Mouse (Mus musculus): ENCODE results near the gene Btk. TPM values are rescaled to one million over a fixed set of nuclear protein-coding genes. Genes with fewer than 3 reads are reported as not detected.

The Btk gene
- polyA plus RNA-seq (2017; shearing (Covaris generic)), result not detected

GRCm38 (mm10) chrX:134582888-134583669 is at the start of gene Btk:
TSS of gene Btk (minus strand) at chrX:134583570.

GRCm38 (mm10) chrX:134600659-134601379 is 17.4 kb upstream of the Btk start, which contains the start of the genes Gla and Hnrnph2:
TSS of gene Gla (minus strand) at chrX:134601125.
TSS of gene Hnrnph2 (plus strand) at chrX:134601179.

GRCm38 (mm10) chrX:134585103-134586002 is 2.0 kb upstream of the Btk start, which contains the start of gene Rpl36a:
TSS of gene Rpl36a (plus strand) at chrX:134585654.

GRCm38 (mm10) chrX:134541145-134541954 is 42.0 kb downstream of the Btk start, which contains the start of gene Timm8a1:
TSS of gene Timm8a1 (minus strand) at chrX:134541865.

Other genes with a start within 250 kb of the Btk start
- gene Drp2, start 179.0 kb downstream of the Btk start, polyA plus RNA-seq (2017; shearing (Covaris generic)), result not detected
- not detected for gene Taf7l, start 107.1 kb downstream of the Btk start, polyA plus RNA-seq (2017; shearing (Covaris generic))
- 16.9 TPM for gene Timm8a1, start 41.7 kb downstream of the Btk start, polyA plus RNA-seq (2017; shearing (Covaris generic))
- gene Rpl36a, start 2.1 kb upstream of the Btk start, polyA plus RNA-seq (2017; shearing (Covaris generic)), result 286 TPM
- 30.9 TPM for gene Gla, start 17.6 kb upstream of the Btk start, polyA plus RNA-seq (2017; shearing (Covaris generic))
- gene Hnrnph2, start 17.6 kb upstream of the Btk start, polyA plus RNA-seq (2017; shearing (Covaris generic)), result 172 TPM
- gene Armcx4, start 102.9 kb upstream of the Btk start, polyA plus RNA-seq (2017; shearing (Covaris generic)), result 0.16 TPM
- not detected for gene Armcx1, start 134.4 kb upstream of the Btk start, polyA plus RNA-seq (2017; shearing (Covaris generic))
- gene Armcx6, start 167.8 kb upstream of the Btk start, polyA plus RNA-seq (2017; shearing (Covaris generic)), result 0.62 TPM
- 19.4 TPM for gene Armcx3, start 173.0 kb upstream of the Btk start, polyA plus RNA-seq (2017; shearing (Covaris generic))
- 14.3 TPM for gene Armcx2, start 225.7 kb upstream of the Btk start, polyA plus RNA-seq (2017; shearing (Covaris generic))

Measured in effector memory CD4-positive, alpha-beta T cell, adult 5 months (primary cell).